Mouse (Mus musculus): ENCODE data around the gene Gm4881.

Gene Gm4881

DNA sequence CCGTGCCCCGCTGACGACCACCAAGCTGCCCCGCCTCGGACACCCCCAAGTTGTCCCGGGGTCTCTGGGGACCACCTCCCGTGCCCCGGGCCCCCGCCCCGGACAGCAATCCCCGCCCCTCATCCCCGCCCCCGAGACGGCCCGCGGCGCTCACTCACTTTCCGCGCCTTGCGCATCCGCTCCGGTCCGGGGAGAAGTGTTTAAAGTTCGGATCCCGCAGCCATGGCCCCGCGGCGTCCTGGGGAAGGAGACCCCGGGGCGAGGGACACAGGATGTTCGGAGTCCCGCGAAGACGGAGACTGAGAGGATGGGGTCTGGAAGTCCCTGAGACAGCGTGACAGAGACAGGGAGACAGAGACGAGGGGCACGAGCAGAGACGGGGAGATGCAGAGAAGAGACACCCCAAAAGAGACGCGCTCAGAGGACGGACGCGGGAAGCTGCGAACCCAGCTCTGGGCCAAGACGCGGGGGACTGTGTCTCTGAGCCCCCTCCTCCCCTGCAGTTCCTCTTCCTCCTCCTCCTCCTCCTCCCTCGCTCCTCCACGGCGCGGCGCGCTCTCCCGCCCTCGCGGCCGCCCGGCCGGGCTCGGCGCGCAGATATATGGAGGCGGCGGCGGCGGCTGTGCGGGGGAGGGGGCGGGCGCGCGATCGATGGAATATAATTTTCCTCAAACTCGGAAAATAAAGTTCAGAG is at the start of gene Gm4881:
TSS of gene Gm4881 (minus strand) at position 238 of the 694 bp plus-strand sequence.
- DNase-seq (ENCODE audit: low spot score), result no peak

DNA sequence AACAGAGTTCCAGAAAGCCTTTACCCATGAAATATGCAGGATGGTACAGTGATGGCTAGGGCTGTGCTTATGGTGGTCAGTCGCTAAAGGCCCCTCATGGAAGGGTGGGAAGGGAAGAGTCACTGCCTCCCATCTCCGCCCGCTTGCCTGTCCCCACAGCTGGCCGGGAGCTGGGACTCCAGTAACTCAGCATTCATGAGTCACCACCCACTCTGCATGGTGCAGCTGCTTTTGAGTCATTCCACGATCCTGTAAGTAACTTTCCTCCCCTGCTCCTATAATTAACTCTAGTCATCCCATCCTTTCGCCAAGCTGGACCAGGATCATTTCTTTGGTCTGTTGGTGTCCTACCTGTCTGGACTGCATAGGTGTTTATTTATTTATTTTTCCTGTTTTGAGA is 48.8 kb upstream of the Gm4881 start:
- DNase-seq (ENCODE audit: low spot score), result no peak

DNA sequence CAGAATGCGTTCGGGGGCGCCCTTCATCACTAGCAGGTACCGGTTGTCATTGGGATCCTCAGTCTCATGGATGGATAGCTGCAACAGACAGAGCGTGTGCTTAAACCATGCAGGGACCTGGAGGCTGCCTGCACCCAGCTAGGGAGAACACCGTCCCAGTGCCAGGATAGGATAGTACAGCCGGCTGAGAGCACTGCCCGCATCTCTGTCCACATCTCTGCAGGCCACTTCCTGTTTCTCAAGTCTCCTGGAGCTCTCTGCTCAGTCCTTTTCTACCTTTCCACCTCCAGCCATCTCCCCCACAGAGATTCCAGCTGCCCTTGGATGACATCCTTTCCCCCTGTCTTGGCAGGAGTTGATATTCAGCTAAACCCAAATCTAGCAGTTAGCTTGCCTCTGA is 46.2 kb upstream of the Gm4881 start:
- no peak for DNase-seq (ENCODE audit: low spot score)

DNA sequence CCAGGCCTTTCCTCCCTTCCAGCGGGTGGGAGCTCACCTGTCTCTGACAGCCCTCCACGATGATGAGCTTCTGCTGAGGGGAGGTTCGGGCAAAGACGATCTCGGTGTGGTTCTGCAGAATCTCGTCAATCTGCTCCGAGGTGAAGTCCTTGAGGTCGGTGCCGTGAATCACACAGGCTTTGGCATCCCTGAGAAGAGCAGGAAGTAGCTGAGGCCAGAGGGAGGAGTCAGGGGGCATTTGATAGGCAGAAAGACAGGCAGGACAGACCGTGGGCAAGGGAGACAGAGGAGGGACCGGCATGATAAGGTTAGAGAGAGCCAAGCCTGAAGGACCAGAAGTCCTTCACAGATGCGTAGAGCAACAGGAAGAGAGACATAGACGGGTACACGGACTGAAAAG is 43.6 kb upstream of the Gm4881 start:
- no peak for DNase-seq (ENCODE audit: low spot score)

DNA sequence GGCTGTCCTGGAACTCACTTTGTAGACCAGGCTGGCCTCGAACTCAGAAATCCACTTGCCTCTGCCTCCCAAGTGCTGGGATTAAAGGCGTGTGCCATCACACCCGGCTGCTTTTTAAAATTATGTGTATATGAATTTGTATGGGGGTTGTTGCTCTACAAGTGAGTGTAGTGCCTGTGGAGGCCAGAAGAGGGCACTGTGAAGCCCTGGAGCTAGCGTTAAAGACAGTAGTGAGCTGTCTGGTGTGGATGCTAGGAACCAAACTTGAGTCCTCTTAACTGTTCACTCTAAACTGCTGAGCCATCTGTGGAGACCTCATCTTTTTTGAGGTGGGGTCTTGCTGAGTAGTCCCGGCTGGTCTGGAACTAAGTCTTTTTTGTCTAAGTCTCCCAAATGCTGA is 41.5 kb upstream of the Gm4881 start:
- no peak for DNase-seq (ENCODE audit: low spot score)

DNA sequence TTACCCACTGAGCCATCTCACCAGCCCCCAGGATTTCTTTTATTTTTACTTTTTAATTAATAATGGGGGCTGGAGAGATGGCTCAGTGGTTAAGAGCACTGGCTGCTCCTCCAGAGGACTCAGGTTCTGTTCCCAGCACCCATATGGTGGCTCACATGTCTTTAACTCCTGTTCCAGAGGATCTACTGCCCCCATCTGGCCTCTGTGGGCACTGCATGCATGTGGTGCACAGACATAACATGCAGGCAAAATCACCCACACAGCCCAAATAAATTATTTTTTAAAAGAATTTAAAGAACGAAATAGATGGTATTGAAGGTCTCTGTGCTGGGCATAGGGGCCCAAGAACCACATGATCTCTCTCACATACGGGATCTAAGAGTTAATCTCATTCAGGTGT is 40.0 kb upstream of the Gm4881 start:
- no peak for DNase-seq (ENCODE audit: low spot score)

DNA sequence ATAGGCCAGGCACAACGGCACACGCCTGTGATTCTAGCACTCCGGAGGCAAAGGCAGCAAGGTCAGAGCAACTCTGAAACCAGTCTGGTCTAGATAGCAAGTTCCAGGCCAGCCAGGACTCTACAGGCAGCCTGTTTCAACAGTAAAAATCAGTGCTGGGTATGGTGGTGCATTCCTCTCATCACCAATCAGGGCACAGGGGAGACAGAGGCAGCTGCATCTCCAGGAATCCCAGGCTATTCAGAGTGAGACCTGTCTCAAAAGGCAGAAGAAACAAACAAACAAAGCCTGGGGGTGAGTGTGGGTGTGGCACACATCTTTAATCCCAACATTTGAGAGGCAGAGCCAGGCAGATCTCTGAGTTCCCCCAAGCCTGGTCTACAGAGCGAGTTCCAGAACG is 39.1 kb upstream of the Gm4881 start:
- DNase-seq (ENCODE audit: low spot score), result no peak

DNA sequence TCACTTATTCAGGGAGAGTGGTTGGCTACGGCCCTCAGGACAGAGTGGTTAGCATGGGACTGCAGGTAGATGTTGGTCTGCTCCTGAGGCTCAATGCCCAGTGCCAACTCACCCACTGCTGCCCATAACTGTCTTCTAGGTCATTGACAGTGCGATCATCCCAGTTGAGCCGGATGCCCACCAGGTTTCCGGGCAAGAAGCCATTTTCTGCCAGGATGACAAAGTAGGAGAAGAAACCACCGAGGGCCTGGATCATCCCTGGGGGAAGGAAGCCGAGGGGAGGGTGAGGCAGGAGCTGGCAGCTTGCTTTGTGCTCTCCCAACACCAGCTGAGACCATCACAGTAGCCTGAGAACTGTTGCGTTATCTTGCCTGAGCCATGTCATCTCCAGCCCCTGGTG is 36.1 kb upstream of the Gm4881 start:
- no peak for DNase-seq (ENCODE audit: low spot score)

DNA sequence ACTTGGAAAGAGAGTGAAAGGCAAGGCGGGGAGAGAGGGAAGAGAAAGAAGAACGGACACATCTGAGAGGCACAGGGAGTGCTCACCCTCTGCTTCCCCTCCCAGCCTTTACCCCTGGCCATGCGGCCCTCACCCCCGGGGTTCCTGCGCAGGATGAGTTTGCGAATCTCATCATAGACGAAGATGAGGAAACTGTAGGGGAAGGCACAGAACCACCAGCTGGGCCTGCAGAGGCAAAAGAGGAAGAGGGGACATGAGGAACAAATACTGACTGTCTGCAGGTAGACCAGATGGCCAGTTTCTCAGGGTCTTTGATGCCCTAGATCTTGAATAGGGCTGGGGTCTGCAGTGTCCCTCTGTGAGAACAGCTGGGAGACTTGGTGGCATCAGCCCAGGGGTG is 34.5 kb upstream of the Gm4881 start:
- DNase-seq (ENCODE audit: low spot score), result no peak

DNA sequence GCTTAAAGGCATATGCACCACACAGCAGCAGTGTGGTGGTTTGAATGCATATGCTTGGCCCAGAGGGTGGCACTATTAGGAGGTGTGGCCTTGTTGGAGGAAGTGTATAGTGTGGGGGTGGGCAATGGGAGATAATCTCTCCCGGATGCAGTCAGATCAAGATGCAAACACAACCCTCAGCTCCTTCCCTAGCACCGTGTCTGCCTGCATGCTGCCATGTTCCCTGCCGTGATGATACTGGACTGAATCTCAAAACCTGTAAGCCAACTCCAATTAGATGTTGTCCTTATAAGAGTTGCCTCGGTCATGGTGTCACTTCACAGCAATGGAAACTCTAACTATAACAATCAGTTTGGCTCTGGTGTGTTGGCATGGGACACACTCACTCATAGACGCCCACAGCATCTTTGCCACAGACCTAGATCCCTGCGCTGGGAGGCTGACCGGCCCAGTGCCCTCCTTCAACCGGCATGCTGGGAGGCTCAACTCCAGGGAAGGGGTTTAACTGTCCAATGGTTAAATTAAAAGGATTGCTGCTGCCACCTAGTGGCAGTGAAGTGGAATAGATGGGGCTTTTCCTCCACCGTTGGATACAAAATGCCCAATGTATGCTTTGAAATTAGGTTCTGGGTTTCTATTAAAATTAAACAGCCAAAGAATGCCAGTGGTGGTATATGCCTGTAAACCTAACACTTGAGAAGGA is 30.8 kb upstream of the Gm4881 start:
- DNase-seq (ENCODE audit: low spot score), result no peak

DNA sequence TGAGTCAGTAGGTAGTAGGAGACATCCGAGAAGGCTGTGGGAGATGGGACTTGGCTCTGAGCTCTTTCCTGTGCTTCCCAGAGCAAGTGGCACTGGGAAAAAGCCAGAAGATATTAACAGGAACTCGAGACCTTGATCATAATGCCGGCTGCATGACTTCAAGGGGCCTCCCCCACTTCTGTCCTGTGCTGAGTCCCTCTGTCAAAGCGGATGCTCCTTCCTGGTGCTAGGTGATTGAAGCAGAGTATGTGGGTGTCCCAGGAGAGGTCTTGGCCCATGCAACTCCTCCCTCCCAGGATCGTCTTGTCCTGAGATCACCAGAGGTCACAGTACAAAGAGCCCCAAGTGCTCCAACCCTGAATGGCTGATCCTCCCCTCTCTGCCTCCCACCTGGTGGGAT is 29.6 kb upstream of the Gm4881 start:
- DNase-seq (ENCODE audit: low spot score), result no peak

DNA sequence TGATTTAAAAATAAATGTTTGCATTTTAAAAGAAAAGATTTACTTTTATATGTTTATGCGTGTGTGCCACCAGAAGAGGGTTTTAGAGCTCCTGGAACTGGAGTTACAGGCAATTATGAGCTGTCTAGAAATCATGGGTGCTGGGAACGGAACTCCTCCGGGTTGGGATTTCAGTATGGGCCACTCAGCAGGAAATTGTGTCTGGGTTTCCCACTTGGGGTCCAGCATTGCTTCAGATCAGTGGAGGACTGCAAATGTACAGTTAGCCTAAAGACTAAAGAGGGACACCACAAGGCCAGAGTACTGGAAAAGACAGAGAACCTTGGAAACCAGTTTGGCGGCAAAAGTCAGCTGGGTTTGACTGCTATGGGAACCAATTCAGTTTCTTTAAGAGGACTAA is 28.9 kb upstream of the Gm4881 start:
- DNase-seq (ENCODE audit: low spot score), result no peak

DNA sequence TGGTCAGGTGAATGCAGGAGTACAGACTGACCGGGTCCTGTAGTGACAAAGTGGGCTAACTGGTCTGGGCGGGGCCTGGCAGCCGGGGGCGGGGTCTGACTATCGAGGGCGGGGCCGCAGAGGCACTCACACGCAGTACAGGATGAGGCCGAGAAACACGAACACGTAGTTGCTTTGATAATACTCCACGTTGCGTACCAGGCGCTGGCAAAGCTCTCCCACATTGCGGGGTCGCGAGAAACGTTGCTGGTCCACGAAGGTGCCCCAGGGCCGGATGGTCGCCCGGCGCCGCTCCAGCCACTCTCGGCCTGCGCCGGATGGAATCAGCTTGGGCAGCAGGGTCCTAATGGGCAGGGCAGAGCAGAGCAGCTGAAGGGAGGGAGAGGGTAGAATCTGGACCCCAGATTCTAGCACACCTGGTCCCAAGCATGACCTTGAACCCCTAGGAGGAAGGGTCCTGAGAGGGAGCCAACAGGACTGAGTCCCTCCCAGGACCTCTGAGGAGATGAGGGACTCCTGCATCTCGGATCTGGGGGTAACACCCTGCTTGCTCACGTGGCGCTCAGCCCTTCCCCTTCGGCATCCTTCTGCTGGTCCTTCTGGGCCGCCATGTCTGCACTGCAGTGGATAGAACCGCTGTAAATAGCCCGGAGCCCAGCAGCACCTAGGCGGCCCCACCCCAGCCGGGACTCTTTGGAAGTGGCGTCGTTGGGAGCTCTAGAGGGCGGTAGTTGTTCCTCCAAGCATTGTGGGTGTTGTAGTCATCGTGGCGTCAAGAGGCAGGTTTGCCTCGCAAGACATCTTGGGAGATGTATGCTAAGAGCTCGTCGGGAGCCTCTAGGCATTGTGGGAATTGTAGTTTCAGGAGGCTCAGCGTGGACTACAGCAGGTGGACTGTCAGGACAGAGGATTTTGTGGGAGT is 27.9 kb upstream of the Gm4881 start, which contains the start of gene Rabac1:
TSS of gene Rabac1 (minus strand) at position 783 of the 922 bp plus-strand sequence.
- DNase-seq (ENCODE audit: low spot score), result peak; percentile 93

DNA sequence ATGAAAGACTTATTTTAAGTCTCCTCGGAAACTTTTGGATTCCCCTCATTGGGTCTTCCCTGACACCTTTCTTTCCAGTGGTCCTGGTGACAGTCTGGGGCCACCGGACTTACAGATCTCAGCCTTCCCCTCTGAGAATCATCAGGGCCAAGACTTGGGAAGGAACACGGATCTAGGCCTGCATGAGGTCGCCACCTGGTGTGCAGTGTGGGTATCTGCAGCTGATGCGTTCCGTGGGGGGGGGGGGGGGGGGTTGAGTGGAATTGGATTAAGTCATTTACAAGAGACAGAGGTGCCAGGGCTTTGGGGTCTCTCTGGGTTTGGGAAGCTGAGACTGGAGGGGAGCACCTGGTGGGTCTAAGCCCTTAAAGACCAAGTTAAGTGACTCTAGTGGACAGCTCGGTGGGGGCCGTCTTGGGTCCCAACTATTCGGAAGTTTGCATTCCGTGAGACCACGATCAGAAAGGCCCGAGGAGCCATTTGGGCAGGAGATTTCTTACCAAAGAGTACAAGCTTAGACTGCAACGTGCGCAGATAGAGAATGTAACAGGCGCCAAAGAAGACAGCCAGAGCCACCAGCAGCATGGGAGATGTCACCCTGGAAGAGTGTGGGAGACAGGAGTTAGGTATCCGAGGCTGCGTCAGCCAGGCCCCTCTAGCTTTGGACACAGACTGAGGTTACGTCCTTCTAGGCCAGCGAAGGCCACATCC is 27.1 kb upstream of the Gm4881 start:
- peak; percentile 40 for DNase-seq (ENCODE audit: low spot score)

DNA sequence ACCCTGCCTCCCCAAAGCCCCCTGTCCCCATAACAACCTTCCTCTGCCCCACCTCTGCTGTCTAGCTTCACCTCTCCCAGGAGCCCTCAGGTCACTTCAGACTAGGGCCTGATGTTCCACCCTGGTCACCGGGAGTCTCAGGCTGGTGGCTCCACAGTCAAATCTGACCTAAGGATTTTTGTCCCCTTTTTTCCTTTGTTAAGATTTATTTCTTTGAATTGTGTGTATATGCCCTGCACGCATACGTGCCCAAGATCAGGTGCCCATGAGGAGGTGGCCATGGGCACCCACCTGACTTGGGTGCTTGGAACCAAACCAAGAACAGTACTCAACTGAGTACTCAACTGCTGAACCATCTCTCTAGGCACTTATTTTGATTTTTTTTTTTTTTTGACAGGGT is 26.0 kb upstream of the Gm4881 start:
- no peak for DNase-seq (ENCODE audit: low spot score)

DNA sequence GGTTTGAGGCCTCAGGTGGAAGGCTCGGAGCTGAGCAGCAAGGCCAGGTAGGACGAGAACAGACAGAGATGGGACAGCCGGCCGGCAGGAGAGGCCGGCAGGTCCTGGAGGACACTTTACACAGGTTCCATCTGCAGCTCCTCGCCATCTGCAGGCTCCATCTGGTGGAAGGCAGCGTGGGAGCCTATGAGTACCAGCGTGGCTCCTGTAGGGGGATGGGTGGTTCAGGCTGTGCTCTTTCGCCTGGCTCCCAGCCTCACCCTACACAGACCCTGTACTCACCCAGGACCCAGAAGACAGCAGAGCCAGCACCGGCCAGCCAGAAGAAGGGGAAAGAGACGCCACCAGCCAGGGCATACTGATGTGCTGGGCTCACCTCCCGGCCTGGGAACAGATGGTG is 25.5 kb upstream of the Gm4881 start:
- no peak for DNase-seq (ENCODE audit: low spot score)

DNA sequence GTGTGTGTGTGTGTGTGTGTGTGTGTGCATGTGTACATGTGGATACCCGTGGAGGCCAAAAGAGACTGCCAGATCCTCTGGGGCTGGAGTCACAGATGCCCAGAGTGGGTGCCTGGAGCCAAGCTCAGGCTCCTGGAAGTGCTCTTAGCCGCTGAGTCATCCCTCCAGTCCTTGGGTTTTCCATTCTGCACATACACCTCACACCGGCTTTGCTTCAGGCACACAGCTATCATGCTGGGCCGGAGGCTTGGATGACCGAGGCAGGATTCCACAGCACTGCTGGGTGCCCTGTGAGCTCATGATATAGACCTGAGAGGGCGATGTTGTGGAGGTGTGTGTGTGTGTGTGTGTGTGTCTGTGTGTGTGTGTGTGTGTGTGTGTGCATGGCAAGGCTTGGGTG is 24.2 kb upstream of the Gm4881 start:
- DNase-seq (ENCODE audit: low spot score), result no peak

DNA sequence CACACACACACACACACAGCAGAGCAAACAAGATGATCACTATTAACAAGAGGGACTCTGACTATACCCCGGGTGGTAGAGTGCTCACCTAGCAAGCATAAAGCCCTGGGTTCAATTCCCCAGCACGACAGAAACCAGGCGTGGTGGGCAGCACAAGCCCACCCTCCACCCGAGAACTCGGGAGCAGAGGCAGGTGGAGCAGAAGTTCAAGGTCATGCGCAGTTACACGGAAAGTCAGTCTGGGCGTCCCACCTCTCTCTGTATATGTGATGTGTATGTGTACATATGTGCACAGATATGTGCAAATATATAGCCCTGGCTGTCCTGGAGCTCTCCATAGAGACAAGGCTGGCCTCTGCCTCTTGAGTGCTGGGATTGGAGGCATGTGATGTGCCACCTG is 23.7 kb upstream of the Gm4881 start:
- DNase-seq (ENCODE audit: low spot score), result no peak

DNA sequence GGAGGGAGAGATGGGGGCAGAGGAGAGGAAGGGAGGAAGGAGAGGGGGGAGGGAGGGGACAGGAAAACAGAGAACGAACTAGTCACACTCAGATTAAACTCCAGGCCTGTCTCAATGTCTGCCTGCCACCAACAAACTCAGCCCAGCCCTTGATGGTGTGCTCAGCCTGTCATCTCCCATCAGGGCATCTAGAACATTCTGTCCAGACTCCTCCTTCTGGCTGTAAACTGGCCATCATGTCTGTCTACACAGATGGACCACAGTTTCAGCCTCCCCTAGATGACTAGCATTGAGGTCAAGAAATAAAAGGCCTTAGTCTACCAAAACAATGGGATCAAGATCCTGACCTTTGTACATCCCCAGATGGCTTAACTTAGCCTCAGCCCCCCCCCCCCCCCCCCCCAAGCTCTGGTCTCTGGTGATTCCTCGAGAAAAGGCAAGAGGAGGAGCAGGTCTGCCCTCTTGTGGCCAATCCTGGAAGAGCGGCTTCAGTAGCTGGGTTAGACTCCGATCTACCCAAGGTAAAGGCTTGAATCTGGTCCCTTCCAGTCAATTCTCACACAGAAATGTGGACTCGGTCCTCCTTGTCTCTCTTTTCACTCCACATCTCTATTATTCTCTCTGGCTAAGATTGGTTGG is 20.7 kb upstream of the Gm4881 start:
- DNase-seq (ENCODE audit: low spot score), result peak; percentile 75

DNA sequence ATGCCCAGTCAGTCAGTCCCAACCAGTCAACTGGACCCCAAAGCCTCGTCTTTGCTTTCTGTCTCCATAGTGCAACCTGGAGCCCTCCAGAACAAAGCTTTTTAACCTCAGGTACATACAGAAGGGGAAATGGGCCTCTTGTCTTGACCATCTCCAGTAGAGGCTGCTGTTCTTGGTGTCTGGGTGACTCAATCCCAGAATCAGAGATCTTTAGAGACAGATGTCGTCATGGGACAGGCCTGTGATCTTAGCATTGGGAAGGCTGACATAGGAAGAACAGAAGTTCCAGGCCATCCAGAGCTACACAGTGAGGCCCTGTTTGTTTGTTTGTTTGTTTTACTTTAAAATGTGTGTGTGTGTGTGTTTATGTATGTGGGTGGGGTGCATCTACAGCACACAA is 20.0 kb upstream of the Gm4881 start:
- no peak for DNase-seq (ENCODE audit: low spot score)

DNA sequence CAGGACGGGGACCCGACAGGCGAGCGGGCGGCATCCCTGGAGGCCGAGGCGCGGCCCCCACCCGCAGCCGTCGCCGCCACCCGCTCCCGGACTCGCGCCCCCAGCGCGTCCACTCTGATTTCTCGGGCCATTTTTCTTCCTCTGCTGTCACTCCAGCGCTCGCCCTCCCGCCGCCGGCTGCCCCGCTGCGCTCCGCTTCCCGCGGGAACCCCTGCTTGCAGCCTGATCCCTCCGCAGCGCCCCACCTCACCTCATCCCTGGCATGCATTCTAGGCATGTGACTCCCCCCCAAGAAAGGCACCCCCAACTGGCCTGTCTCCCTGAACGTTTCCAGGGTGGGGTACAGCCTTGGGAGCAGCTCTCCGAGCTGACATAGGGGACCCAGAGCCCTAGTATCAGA is 10.9 kb upstream of the Gm4881 start:
- DNase-seq (ENCODE audit: low spot score), result no peak

DNA sequence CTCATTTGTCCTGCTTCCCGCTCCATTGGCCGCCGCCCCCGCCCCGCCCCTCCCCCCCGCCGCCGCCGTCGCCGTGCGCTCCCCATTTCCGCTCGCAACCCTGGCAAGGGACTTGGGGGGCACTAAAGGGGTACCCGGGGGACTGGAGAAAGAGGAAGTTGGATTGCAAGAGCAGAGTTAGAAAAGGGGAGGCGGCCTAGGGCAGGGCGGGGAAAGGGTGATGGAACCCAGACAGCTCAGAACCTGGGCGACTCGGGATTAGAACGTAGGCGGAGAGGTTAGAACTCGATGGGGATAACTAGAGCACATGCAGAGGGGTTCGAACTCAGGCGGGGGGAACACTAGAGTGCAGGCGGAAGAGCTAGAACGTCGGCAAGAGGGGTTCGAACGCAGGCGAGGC is 10.2 kb upstream of the Gm4881 start:
- no peak for DNase-seq (ENCODE audit: low spot score)

Data from layer of hippocampus, adult 9-10 months (tissue).